Mouse (Mus musculus) brain, embryonic 14.5 days (tissue): Measurements from ENCODE around the gene Cabp4.

Source experiments
- CTCF ChIP-seq: fragments of 200-500 bp; IDR thresholded peaks from 2 replicates; pipeline ENCODE4 v1.5.1; 2012; ENCODE audit warnings: inconsistent platforms, mild to moderate bottlenecking, moderate library complexity, borderline replicate concordance; ENCODE audit not compliant: insufficient read depth, insufficient read length; ENCODE audit errors: extremely low read depth
- POLR2A ChIP-seq: fragments of 200-500 bp; IDR thresholded peaks from 2 replicates; pipeline ENCODE4 v1.6.1; 2012; ENCODE audit warnings: mild to moderate bottlenecking, inconsistent platforms, borderline replicate concordance; ENCODE audit not compliant: poor library complexity, insufficient read depth, insufficient read length, severe bottlenecking; ENCODE audit errors: extremely low read depth

DNA sequence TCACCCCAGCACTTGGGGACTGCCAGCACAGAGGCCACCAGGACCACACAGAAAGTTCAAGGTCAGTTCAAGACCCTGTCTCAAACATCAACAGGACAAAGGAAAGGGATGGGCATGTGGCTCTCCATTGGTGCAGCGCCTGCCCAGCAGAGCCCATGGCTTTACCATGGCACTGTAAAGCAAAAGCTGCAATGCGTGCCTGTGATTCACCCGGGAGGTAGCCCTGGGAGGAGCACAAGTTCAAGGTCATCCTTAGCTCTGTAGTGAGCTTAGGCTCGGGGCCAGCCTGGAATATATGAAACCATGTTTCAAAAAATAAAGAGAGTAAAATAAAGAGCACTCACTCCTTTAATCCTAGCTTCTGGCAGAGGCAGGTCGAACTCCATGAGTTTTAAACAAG is 8.1 kb upstream of the Cabp4 start:
- TF ChIP-seq POLR2A, result no peak
- no peak for TF ChIP-seq CTCF
